Mouse (Mus musculus) myocyte (in vitro differentiated cells): Measurements from ENCODE around the gene Gpr19.
A peak's percentile ranks its signal among the peaks of the same experiment; 100 is the strongest.

Experiments
- CEBPB ChIP-seq: IDR thresholded peaks from 2 replicates; pipeline ENCODE4 v1.6.1; 2011; ENCODE audit warnings: mild to moderate bottlenecking, moderate library complexity; ENCODE audit not compliant: poor library complexity, insufficient read depth, severe bottlenecking
- E2F4 ChIP-seq: IDR thresholded peaks from one replicate; pipeline ENCODE4 v1.6.1; 2011; ENCODE audit warnings: mild to moderate bottlenecking, control low read depth, moderate library complexity; ENCODE audit not compliant: insufficient read depth
- MAX ChIP-seq: IDR thresholded peaks from one replicate; pipeline ENCODE4 v1.6.1; 2011; ENCODE audit warnings: low read depth, mild to moderate bottlenecking, control low read depth
- MYOD1 ChIP-seq, 3 experiments: IDR thresholded peaks; one replicate each; pipeline ENCODE4 v1.6.1; 2011; ENCODE audit warnings: control low read depth in 2 of 3, low read depth in 2 of 3, mild to moderate bottlenecking in 2 of 3, moderate library complexity in 1 of 3; ENCODE audit not compliant: insufficient read length in 2 of 3, control insufficient read depth in 1 of 3
- MYOG ChIP-seq, 3 experiments: IDR thresholded peaks; one replicate each; pipeline ENCODE4 v1.6.1; 2011; ENCODE audit warnings: control low read depth in 2 of 3, low read depth in 2 of 3, mild to moderate bottlenecking in 2 of 3; ENCODE audit not compliant: insufficient read length in 2 of 3, control insufficient read depth in 1 of 3, insufficient read depth in 1 of 3
- POLR2A ChIP-seq: IDR thresholded peaks from one replicate; pipeline ENCODE4 v1.6.1; 2011; ENCODE audit warnings: low read depth, mild to moderate bottlenecking, control low read depth, moderate library complexity; ENCODE audit not compliant: insufficient read length
- POLR2AphosphoS2 ChIP-seq: IDR thresholded peaks from one replicate; pipeline ENCODE4 v1.6.1; 2011; ENCODE audit warnings: low read depth, control low read depth; ENCODE audit not compliant: insufficient read length
- REST ChIP-seq: IDR thresholded peaks from one replicate; pipeline ENCODE4 v1.6.1; 2011; ENCODE audit warnings: mild to moderate bottlenecking, control low read depth, moderate library complexity; ENCODE audit not compliant: insufficient read depth, insufficient read length
- SRF ChIP-seq: IDR thresholded peaks from one replicate; pipeline ENCODE4 v1.6.1; 2011; ENCODE audit warnings: low read depth; ENCODE audit not compliant: control insufficient read depth, insufficient read length
- TCF12 ChIP-seq: IDR thresholded peaks from one replicate; pipeline ENCODE4 v1.6.1; 2011; ENCODE audit warnings: mild to moderate bottlenecking, control low read depth; ENCODE audit not compliant: poor library complexity, insufficient read depth, severe bottlenecking
- TCF3 ChIP-seq: IDR thresholded peaks from one replicate; pipeline ENCODE4 v1.6.1; 2011; ENCODE audit warnings: low read depth, control low read depth; ENCODE audit not compliant: insufficient read length
- USF1 ChIP-seq: IDR thresholded peaks from one replicate; pipeline ENCODE4 v1.6.1; 2011; ENCODE audit warnings: low read depth, mild to moderate bottlenecking, control low read depth, moderate library complexity

DNA sequence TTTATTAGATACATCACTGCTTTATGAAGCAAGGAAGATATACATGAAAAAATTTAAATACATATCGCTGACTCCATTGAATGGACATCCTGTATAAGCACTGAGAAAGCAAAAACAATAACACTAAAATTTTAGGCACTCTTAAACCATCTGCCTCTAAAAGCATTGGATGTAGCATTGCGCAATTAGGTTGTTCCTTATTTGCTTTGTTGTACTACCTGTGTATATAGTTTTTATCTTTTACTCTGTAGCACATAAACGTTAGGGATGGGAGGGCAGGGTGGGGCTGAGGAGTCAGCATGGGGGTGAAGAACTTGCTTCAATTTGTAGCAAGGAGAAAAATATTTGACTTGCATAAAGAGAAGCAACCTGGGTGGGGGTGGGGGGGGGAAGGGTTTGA, 25.9 kb upstream of the Gpr19 start:
- TF ChIP-seq USF1 (no peak), POLR2A (no peak), TCF12 (no peak), MAX (no peak), POLR2AphosphoS2 (no peak), E2F4 (no peak), SRF (no peak), MYOD1 (IDR thresholded peaks at IDR 0.05; ENCODE audit: control insufficient read depth in 1 of 3, insufficient read length in 2 of 3, low read depth in 2 of 3) (no peak), TCF3 (no peak), MYOG (IDR thresholded peaks at IDR 0.05; ENCODE audit: control insufficient read depth in 1 of 3, insufficient read depth in 1 of 3, insufficient read length in 2 of 3, low read depth in 2 of 3) (no peak), REST (no peak), CEBPB (peak; percentile 91)
